15 mouse cellular contexts compared by ENCODE assay signal in genomic region chr1:89439351-89439750, GRCm38 (mm10).
"Had no signal": no experiment of that assay in that cellular context is flagged by ENCODE, and none has a peak within 500 bp of the region (broad histone marks: within the 10 kb centered on the region; RNA-seq: fewer than 3 reads in every experiment).

No protein-coding gene starts in this region.

- H3K27me3 ChIP-seq: lung, embryonic 15.5 days; midbrain, embryonic 12.5 days; midbrain, embryonic 15.5 days; neural tube, embryonic 12.5 days; stomach, embryonic 15.5 days had no signal

- H3K4me3 ChIP-seq: lung, embryonic 15.5 days; megakaryocyte, embryonic 14.5 days; midbrain, embryonic 12.5 days; midbrain, embryonic 15.5 days; neural tube, embryonic 12.5 days; stomach, embryonic 15.5 days had no signal

- H3K4me1 ChIP-seq: lung, embryonic 15.5 days; megakaryocyte, embryonic 14.5 days had no signal

- DNase-seq: lung, adult 2 months; lung, postnatal 14 days; lung, postnatal 36 days; right cerebral cortex, postnatal 14 days; thymus, adult 2 months; thymus, postnatal 25 days; thymus, postnatal 4 days had no signal

- H3K36me3 ChIP-seq: lung, embryonic 15.5 days; midbrain, embryonic 12.5 days; midbrain, embryonic 15.5 days; neural tube, embryonic 12.5 days; stomach, embryonic 15.5 days had no signal

- H3K27ac ChIP-seq: lung, embryonic 15.5 days; macrophage; midbrain, embryonic 12.5 days; midbrain, embryonic 15.5 days; neural tube, embryonic 12.5 days; stomach, embryonic 15.5 days; stomach, postnatal 0 days had no signal

- H3K9me3 ChIP-seq: lung, embryonic 15.5 days; megakaryocyte, embryonic 14.5 days; midbrain, embryonic 12.5 days; midbrain, embryonic 15.5 days; neural tube, embryonic 12.5 days; stomach, embryonic 15.5 days had no signal
